Mouse (Mus musculus): ENCODE measurements around the gene Adamts17. TPM values are rescaled to one million over a fixed set of nuclear protein-coding genes. Genes with fewer than 3 reads are reported as not detected.

Gene Adamts17
- polyA plus RNA-seq, 1 experiment from 2014 or later, result 1.6 TPM

- no peak overlapping the region for H3K9ac ChIP-seq (ENCODE audit: low read depth, low read length)
- WGBS, result 95% methylated on average over 10 of the region's 10 CpGs
- no peak overlapping the region for H3K4me2 ChIP-seq (replicated peaks; ENCODE audit: low read depth)
- no peak overlapping the region for H3K27ac ChIP-seq (ENCODE audit: low read depth, low read length)
- H3K36me3 ChIP-seq (ENCODE audit: control insufficient read depth, insufficient read depth), result no peaks in the 10 kb centered on the region
- no peaks in the 10 kb centered on the region for H3K27me3 ChIP-seq (replicated peaks; ENCODE audit: control insufficient read depth, insufficient read depth, low read length)
- no peak for ATAC-seq
- TF ChIP-seq CTCF (IDR thresholded peaks at IDR 0.05; ENCODE audit: low read depth), result no peak
- H3K9me3 ChIP-seq (ENCODE audit: control insufficient read depth), result no peaks in the 10 kb centered on the region; the same call in 1 of the 2 replicates
- no peak overlapping the region for H3K4me3 ChIP-seq (ENCODE audit: low read depth, low read length)
- H3K4me1 ChIP-seq (replicated peaks; ENCODE audit: control insufficient read depth, insufficient read depth, low read length), result no peaks in the 10 kb centered on the region
Measured at GRCm38 (mm10) chr7:67082751-67083150, 243.2 kb downstream of the Adamts17 start.

- Histone ChIP-seq H3K4me2 (replicated peaks; ENCODE audit: low read depth) (no peak overlapping the region), H3K36me3 (ENCODE audit: control insufficient read depth, insufficient read depth) (no peaks in the 10 kb centered on the region), H3K9ac (ENCODE audit: low read depth, low read length) (no peak overlapping the region), H3K9me3 (ENCODE audit: control insufficient read depth) (no peaks in the 10 kb centered on the region; the same call in 1 of the 2 replicates), H3K4me1 (replicated peaks; ENCODE audit: control insufficient read depth, insufficient read depth, low read length) (no peaks in the 10 kb centered on the region), H3K27me3 (replicated peaks; ENCODE audit: control insufficient read depth, insufficient read depth, low read length) (no peaks in the 10 kb centered on the region), H3K4me3 (ENCODE audit: low read depth, low read length) (no peak overlapping the region), H3K27ac (ENCODE audit: low read depth, low read length) (no peak overlapping the region)
- WGBS, result 69% methylated on average over 6 of the region's 6 CpGs
- no peak for ATAC-seq
- no peak for TF ChIP-seq CTCF (IDR thresholded peaks at IDR 0.05; ENCODE audit: low read depth)
Measured at GRCm38 (mm10) chr7:67087759-67088158, 248.2 kb downstream of the Adamts17 start.

GRCm38 (mm10) chr7:67097096-67097495, 257.6 kb downstream of the Adamts17 start:
- 72% methylated on average over 2 of the region's 2 CpGs for WGBS

GRCm38 (mm10) chr7:67101418-67101973, 262.0 kb downstream of the Adamts17 start:
- Histone ChIP-seq H3K9me3 (ENCODE audit: control insufficient read depth) (no peaks in the 10 kb centered on the region), H3K9ac (ENCODE audit: low read depth, low read length) (no peak overlapping the region), H3K4me1 (replicated peaks; ENCODE audit: control insufficient read depth, insufficient read depth, low read length) (no peaks in the 10 kb centered on the region), H3K27me3 (replicated peaks; ENCODE audit: control insufficient read depth, insufficient read depth, low read length) (no peaks in the 10 kb centered on the region), H3K27ac (ENCODE audit: low read depth, low read length) (no peak overlapping the region), H3K4me2 (replicated peaks; ENCODE audit: low read depth) (no peak overlapping the region), H3K36me3 (ENCODE audit: control insufficient read depth, insufficient read depth) (no peaks in the 10 kb centered on the region), H3K4me3 (ENCODE audit: low read depth, low read length) (no peak overlapping the region)
- no peak for ATAC-seq
- 76% methylated on average over 3 of the region's 3 CpGs for WGBS
- TF ChIP-seq CTCF (IDR thresholded peaks at IDR 0.05; ENCODE audit: low read depth), result no peak

More at GRCm38 (mm10) chr7:67097096-67097495, 257.6 kb downstream of the Adamts17 start:
- no peak for ATAC-seq
- H3K9me3 ChIP-seq (ENCODE audit: control insufficient read depth), result no peaks in the 10 kb centered on the region
- no peaks in the 10 kb centered on the region for H3K4me1 ChIP-seq (replicated peaks; ENCODE audit: control insufficient read depth, insufficient read depth, low read length)
- no peak overlapping the region for H3K27ac ChIP-seq (ENCODE audit: low read depth, low read length)
- no peaks in the 10 kb centered on the region for H3K27me3 ChIP-seq (replicated peaks; ENCODE audit: control insufficient read depth, insufficient read depth, low read length)
- H3K4me3 ChIP-seq (ENCODE audit: low read depth, low read length), result no peak overlapping the region
- H3K4me2 ChIP-seq (replicated peaks; ENCODE audit: low read depth), result no peak overlapping the region
- H3K36me3 ChIP-seq (ENCODE audit: control insufficient read depth, insufficient read depth), result no peaks in the 10 kb centered on the region
- H3K9ac ChIP-seq (ENCODE audit: low read depth, low read length), result no peak overlapping the region
- no peak for TF ChIP-seq CTCF (IDR thresholded peaks at IDR 0.05; ENCODE audit: low read depth)

GRCm38 (mm10) chr7:67110551-67111159, 271.1 kb downstream of the Adamts17 start:
- Histone ChIP-seq H3K27ac (ENCODE audit: low read depth, low read length) (no peak overlapping the region), H3K4me2 (replicated peaks; ENCODE audit: low read depth) (no peak overlapping the region), H3K4me3 (ENCODE audit: low read depth, low read length) (no peak overlapping the region), H3K9ac (ENCODE audit: low read depth, low read length) (no peak overlapping the region), H3K4me1 (replicated peaks; ENCODE audit: control insufficient read depth, insufficient read depth, low read length) (no peaks in the 10 kb centered on the region), H3K9me3 (ENCODE audit: control insufficient read depth) (no peaks in the 10 kb centered on the region), H3K27me3 (replicated peaks; ENCODE audit: control insufficient read depth, insufficient read depth, low read length) (no peaks in the 10 kb centered on the region), H3K36me3 (ENCODE audit: control insufficient read depth, insufficient read depth) (no peaks in the 10 kb centered on the region)
- 80% methylated on average over 12 of the region's 12 CpGs for WGBS
- no peak for ATAC-seq
- no peak for TF ChIP-seq CTCF (IDR thresholded peaks at IDR 0.05; ENCODE audit: low read depth)

- WGBS, result 76% methylated on average over 14 of the region's 14 CpGs
Measured at GRCm38 (mm10) chr7:67112495-67113216, 273.1 kb downstream of the Adamts17 start.

More at GRCm38 (mm10) chr7:67112495-67113216, 273.1 kb downstream of the Adamts17 start:
- Histone ChIP-seq H3K36me3 (ENCODE audit: control insufficient read depth, insufficient read depth) (no peaks in the 10 kb centered on the region), H3K4me1 (replicated peaks; ENCODE audit: control insufficient read depth, insufficient read depth, low read length) (no peaks in the 10 kb centered on the region), H3K4me3 (ENCODE audit: low read depth, low read length) (no peak overlapping the region), H3K27me3 (replicated peaks; ENCODE audit: control insufficient read depth, insufficient read depth, low read length) (no peaks in the 10 kb centered on the region), H3K9me3 (ENCODE audit: control insufficient read depth) (no peaks in the 10 kb centered on the region), H3K4me2 (replicated peaks; ENCODE audit: low read depth) (no peak overlapping the region), H3K9ac (ENCODE audit: low read depth, low read length) (no peak overlapping the region), H3K27ac (ENCODE audit: low read depth, low read length) (no peak overlapping the region)
- ATAC-seq, result no peak
- TF ChIP-seq CTCF (IDR thresholded peaks at IDR 0.05; ENCODE audit: low read depth), result no peak
